Mouse (Mus musculus) CH12.LX (cell line): ENCODE measurements around the gene Vwa7.

Experiments used
- CTCF ChIP-seq, 2 experiments: IDR thresholded peaks in 1 of 2; conservative IDR thresholded peaks in 1 of 2; 2 replicates each; pipeline ENCODE4 v1.5.1; 2011 to 2012; ENCODE audit warnings: low read depth in 2 of 2, low read length in 2 of 2, improper control_type of control experiment in 1 of 2, inconsistent platforms in 1 of 2, mild to moderate bottlenecking in 1 of 2, moderate library complexity in 1 of 2
- POLR2A ChIP-seq: IDR thresholded peaks from 2 replicates; pipeline ENCODE4 v1.6.1; 2011; ENCODE audit warnings: low read depth, mild to moderate bottlenecking, improper control_type of control experiment, low read length
- POLR2AphosphoS2 ChIP-seq: IDR thresholded peaks from 2 replicates; pipeline ENCODE4 v1.6.1; 2011; ENCODE audit warnings: low read depth, low read length, improper control_type of control experiment

DNA sequence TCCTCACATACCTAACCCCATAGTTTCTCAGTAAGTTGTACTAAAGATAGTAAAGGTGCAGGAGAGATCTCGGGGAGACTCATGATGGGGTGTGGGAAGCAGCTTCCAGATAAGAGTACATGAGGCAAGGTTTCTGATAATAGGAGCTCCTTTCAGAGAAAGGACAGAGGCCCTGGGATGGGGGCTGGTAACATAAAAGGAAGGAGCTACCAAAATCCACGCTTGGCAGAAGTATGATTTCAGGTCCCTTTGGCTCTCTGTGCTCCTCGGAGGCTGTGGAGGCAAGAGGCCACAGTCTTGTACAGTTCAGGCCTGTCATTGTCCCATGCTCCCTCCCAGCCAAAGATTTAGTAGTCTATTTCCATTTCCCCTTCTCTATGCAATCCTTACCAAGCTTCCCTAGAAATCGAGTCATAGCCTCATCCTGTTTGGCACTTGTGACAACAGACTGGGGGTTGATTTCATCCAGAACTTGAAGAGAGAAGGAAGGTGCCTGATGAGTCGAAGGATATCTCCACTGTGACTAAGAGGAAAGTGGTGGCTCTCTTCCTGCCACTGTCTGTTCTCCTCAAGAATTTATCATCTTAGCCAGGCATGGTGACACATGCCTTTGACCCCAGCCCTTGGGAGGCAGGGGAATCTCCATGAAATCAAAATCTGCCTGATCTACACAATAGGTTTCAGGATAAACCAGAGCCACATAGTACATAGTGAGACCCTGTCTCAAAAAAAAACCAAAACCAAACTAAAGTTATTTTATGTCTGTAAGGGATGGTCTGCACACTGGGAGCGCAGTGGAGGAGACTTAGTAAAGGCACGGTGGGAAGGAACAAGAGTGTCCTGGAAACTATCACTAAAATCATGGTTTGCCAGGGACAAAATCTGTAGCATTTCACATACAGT is 28.8 kb downstream of the Vwa7 start:
- TF ChIP-seq POLR2AphosphoS2 (no peak), CTCF (conservative IDR thresholded peaks at IDR 0.05 in 1 of 2, IDR thresholded peaks at IDR 0.05 in 1 of 2; ENCODE audit: low read depth in 2 of 2, low read length in 2 of 2) (0 out of 4 replicates have a peak, but pooled peaks of 1 of the 2 experiments have one; percentile 2), POLR2A (no peak)
